Comparison of ENCODE assay signal across 40 mouse cellular contexts in the genomic region with DNA sequence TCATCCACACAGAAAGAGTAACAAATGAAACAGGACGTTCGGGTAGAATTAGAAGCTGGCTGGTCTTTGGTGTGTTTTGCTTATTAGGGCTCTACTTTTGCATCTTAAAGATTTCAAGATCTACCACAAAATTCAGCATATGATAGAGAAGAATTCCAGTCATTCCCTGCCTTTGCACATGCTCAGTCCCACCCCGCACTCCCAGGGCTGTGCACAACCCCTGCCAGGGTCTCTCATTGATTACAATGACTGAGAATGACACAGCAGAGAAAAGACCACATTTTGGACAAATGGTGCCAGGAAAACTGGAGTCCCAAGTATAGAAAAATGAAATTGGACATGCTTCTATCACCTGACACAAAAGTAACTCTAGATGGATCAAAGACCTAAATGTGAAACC. TPM values are rescaled to one million over a fixed set of nuclear protein-coding genes. Genes with fewer than 3 reads are reported as not detected.
"Had no signal": no experiment of that assay in that cellular context is flagged by ENCODE, and none has a peak within 500 bp of the region (broad histone marks: within the 10 kb centered on the region; RNA-seq: fewer than 3 reads in every experiment).

No protein-coding gene starts in this region.

- H3K27me3 ChIP-seq: heart, embryonic 13.5 days; heart, embryonic 15.5 days; hindbrain, embryonic 13.5 days; hindbrain, embryonic 15.5 days; kidney, embryonic 15.5 days; limb, embryonic 13.5 days; limb, embryonic 15.5 days had no signal

- H3K4me3 ChIP-seq: heart, adult 2 months; heart, embryonic 13.5 days; heart, embryonic 15.5 days; hindbrain, embryonic 13.5 days; hindbrain, embryonic 15.5 days; kidney, embryonic 15.5 days; limb, embryonic 13.5 days; limb, embryonic 15.5 days; liver, embryonic 12.5 days had no signal

- H3K36me3 ChIP-seq: heart, embryonic 13.5 days; heart, embryonic 15.5 days; hindbrain, embryonic 13.5 days; hindbrain, embryonic 15.5 days; kidney, embryonic 15.5 days; limb, embryonic 13.5 days; limb, embryonic 15.5 days; liver, embryonic 12.5 days had no signal

- DNase-seq: gastrocnemius, postnatal 14 days; gastrocnemius, postnatal 36 days; heart, adult 11 months; heart, adult 2 months; heart, postnatal 14 days; heart, postnatal 36 days; kidney, adult 11 months; kidney, adult 2 months; kidney, adult 9 months; kidney, postnatal 14 days; kidney, postnatal 4 days; layer of hippocampus, adult 9-11 months; layer of hippocampus, postnatal 36 days; left cerebral cortex, postnatal 4 days had no signal

- H3K4me1 ChIP-seq: heart, embryonic 13.5 days; heart, embryonic 15.5 days; hindbrain, embryonic 13.5 days; hindbrain, embryonic 15.5 days; kidney, embryonic 15.5 days; limb, embryonic 15.5 days; liver, embryonic 12.5 days had no signal

- H3K9me3 ChIP-seq: heart, embryonic 13.5 days; heart, embryonic 15.5 days; hindbrain, embryonic 13.5 days; hindbrain, embryonic 15.5 days; kidney, embryonic 15.5 days; limb, embryonic 13.5 days; limb, embryonic 15.5 days; liver, embryonic 12.5 days had no signal

RNA-seq across cellular contexts. Expression of a gene that starts 18.6 kb away (rescaled TPM):
- total RNA-seq: gastrocnemius, adult 8-10 months; gastrocnemius, postnatal 14 days; gastrocnemius, postnatal 36 days; heart, adult 2 months; heart, postnatal 14 days; heart, postnatal 36 days; hematopoietic stem cell, adult 5-6 weeks; hindbrain, postnatal 0 days; layer of hippocampus, adult 8-10 months; layer of hippocampus, postnatal 14 days; layer of hippocampus, postnatal 36 days; left cerebral cortex, adult 18-20 months; left cerebral cortex, postnatal 10 days; left cerebral cortex, postnatal 25 days; left cerebral cortex, postnatal 4 days had no signal
- polyA plus RNA-seq: gonadal fat pad, adult 2 months; heart, adult 2 months; heart, embryonic 11.5 days; heart, embryonic 13.5 days; heart, embryonic 15.5 days; heart, postnatal 0 days; hindbrain, embryonic 11.5 days; hindbrain, embryonic 13.5 days; hindbrain, embryonic 15.5 days; hindbrain, postnatal 0 days; intestine, embryonic 14.5 days; intestine, embryonic 16.5 days; kidney, adult 2 months; kidney, embryonic 15.5 days; kidney, postnatal 0 days; limb, embryonic 11.5 days; limb, embryonic 13.5 days; limb, embryonic 15.5 days; liver, embryonic 12.5 days; liver, embryonic 14.5 days; liver, embryonic 16.5 days had no signal
